Mouse (Mus musculus) cortical plate, adult 2 months (tissue): ENCODE data around the gene Zfp784.

Source experiments
- CTCF ChIP-seq: fragments of 200-500 bp; IDR thresholded peaks from 2 replicates; pipeline ENCODE4 v1.5.1; 2011; ENCODE audit warnings: mild to moderate bottlenecking, control low read depth, low read length; ENCODE audit not compliant: insufficient read depth; ENCODE audit errors: extremely low read depth
- POLR2A ChIP-seq: fragments of 200-500 bp; IDR thresholded peaks from 2 replicates; pipeline ENCODE4 v1.6.1; 2011; ENCODE audit warnings: mild to moderate bottlenecking, low read length, control low read depth; ENCODE audit not compliant: insufficient read depth; ENCODE audit errors: extremely low read depth

DNA sequence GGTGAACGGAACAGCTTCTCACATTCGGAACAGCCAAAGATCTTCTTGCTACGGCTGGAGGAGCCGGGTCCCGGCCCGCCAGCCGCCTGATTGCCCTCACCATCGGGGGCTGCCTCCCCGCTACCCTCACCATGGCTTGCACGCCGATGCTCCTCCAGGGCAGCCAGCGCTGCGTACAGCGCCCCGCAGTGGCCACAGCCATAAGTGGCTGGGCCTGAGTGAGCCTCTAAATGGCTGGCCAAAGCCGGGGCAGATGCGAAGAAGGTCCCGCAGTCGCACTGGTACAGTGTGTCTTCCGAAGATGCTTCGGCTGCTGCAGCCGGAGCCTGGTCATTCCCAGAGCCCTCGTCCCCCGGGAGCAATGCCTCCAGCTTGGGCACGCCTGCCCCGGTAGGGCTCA, 30.0 kb downstream of the Zfp784 start:
- TF ChIP-seq POLR2A = no peak
- no peak for TF ChIP-seq CTCF
